Mouse (Mus musculus) megakaryocyte, embryonic 14.5 days (primary cell): ENCODE data around the gene Ctdnep1.

Experiments
- FLI1 ChIP-seq: IDR thresholded peaks from 2 replicates; pipeline ENCODE4 v1.6.1; 2012; ENCODE audit warnings: low read length, inconsistent platforms, mixed read lengths
- GATA1 ChIP-seq: IDR thresholded peaks from 3 replicates; pipeline ENCODE4 v1.6.1; 2012; ENCODE audit warnings: mixed read lengths, low read length, inconsistent platforms, borderline replicate concordance

DNA sequence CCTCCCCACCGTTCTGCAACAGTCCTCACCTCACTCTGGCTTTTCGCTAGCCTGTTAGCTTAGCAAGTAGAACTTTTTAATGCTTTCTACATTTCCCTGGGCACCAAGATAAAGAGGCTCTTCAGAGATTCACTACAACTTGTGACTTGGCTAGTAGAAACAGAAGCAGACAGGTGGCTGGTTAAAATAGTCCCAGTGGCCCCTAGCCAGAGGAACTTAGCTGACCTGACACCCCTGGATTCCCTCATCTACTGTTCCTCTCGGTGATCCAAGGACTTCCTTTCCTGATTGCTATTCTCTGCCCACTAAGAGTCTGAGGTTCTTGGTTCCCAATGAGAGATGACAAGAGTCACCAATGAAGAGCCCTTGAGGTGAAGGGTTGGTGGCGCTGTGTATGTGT lies 2.4 kb downstream of the Ctdnep1 start:
- no peak for TF ChIP-seq GATA1
- TF ChIP-seq FLI1: no peak
